Mouse (Mus musculus): Measurements from ENCODE around the gene Trappc4. TPM values are rescaled to one million over a fixed set of nuclear protein-coding genes. Genes with fewer than 3 reads are reported as not detected.
A peak's percentile ranks its signal among the peaks of the same experiment; 100 is the strongest.
"Not testable (repeated sequence)": the region's sequence is repeated elsewhere in the genome, so short reads cannot be mapped to it uniquely, and the experiment has no call there.

The Trappc4 gene
- polyA plus RNA-seq, 1 experiment from 2014 or later: 334 TPM

- 79% methylated on average over 2 of the region's 2 CpGs for WGBS
- H3K36me3 ChIP-seq (ENCODE audit: control insufficient read depth, insufficient read depth); H3K9ac ChIP-seq (replicated peaks; ENCODE audit: low read depth, low read length); H3K4me2 ChIP-seq (ENCODE audit: low read length); H3K9me3 ChIP-seq (ENCODE audit: control insufficient read depth, low read length); H3K27me3 ChIP-seq (replicated peaks; ENCODE audit: control insufficient read depth, insufficient read depth, low read length); ATAC-seq; H3K4me3 ChIP-seq (replicated peaks; ENCODE audit: low read length); H3K27ac ChIP-seq (ENCODE audit: low read length): not testable (repeated sequence)
- peaks cover 13% of the 10 kb centered on the region for H3K4me1 ChIP-seq (replicated peaks; ENCODE audit: control insufficient read depth, insufficient read depth, low read length)
Observed at GRCm38 (mm10) chr9:44377335-44377734, 30.1 kb downstream of the Trappc4 start.

GRCm38 (mm10) chr9:44376141-44376540 is 31.3 kb downstream of the Trappc4 start:
- ATAC-seq: no peak
- no peaks in the 10 kb centered on the region for H3K9me3 ChIP-seq (ENCODE audit: control insufficient read depth, low read length)
- no peak overlapping the region for H3K27ac ChIP-seq (ENCODE audit: low read length)
- H3K4me3 ChIP-seq (replicated peaks; ENCODE audit: low read length): no peak overlapping the region
- peaks cover 13% of the 10 kb centered on the region for H3K4me1 ChIP-seq (replicated peaks; ENCODE audit: control insufficient read depth, insufficient read depth, low read length)
- H3K36me3 ChIP-seq (ENCODE audit: control insufficient read depth, insufficient read depth): no peaks in the 10 kb centered on the region
- no peak overlapping the region for H3K4me2 ChIP-seq (ENCODE audit: low read length)
- WGBS: 91% methylated on average over 6 of the region's 6 CpGs
- no peak overlapping the region for H3K9ac ChIP-seq (replicated peaks; ENCODE audit: low read depth, low read length)
- H3K27me3 ChIP-seq (replicated peaks; ENCODE audit: control insufficient read depth, insufficient read depth, low read length): no peaks in the 10 kb centered on the region

DNA sequence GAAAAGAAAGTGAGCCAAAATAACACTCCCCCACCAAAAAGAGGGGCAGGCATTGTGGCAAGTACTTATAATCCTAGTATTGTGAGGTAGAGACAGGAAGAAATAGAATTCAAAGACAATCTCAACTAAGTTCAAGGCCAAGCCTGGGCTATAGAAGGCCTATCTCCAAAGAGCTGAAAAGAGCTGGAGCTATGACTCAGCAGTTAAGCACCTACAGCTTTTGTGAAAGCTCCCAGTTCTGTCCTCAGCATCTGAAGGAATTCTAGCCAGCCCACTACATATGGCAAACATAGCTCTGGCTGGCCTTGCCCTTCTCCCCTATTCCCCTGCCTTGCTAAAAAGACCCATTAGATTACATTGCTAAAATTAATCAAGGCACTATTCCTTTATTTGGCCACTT is 34.0 kb downstream of the Trappc4 start:
- Histone ChIP-seq H3K9ac (replicated peaks; ENCODE audit: low read depth, low read length) (no peak overlapping the region), H3K27me3 (replicated peaks; ENCODE audit: control insufficient read depth, insufficient read depth, low read length) (no peaks in the 10 kb centered on the region), H3K4me1 (replicated peaks; ENCODE audit: control insufficient read depth, insufficient read depth, low read length) (peaks cover 2% of the 10 kb centered on the region; the same call in 1 of the 2 replicates), H3K36me3 (ENCODE audit: control insufficient read depth, insufficient read depth) (no peaks in the 10 kb centered on the region), H3K27ac (ENCODE audit: low read length) (no peak overlapping the region), H3K4me2 (ENCODE audit: low read length) (no peak overlapping the region), H3K9me3 (ENCODE audit: control insufficient read depth, low read length) (no peaks in the 10 kb centered on the region), H3K4me3 (replicated peaks; ENCODE audit: low read length) (no peak overlapping the region)
- no peak for ATAC-seq

DNA sequence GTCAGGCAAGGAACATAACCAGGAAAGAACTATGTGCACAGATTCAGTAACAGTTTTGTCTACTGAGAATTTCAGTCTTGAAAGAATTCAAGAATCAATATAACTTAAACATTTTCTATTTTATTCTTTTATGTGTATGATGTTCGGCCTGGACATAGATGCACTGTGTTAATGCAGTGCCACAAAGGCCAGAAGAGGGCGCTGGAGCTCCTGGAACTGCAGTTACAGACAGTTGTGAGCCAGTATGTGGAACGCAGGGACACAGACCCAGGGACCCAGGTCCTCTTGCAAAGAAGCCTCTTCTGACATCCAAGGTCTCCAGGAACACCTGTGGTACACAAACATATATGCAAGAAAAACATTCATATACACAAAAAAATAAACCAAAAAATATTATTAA is 42.9 kb downstream of the Trappc4 start:
- no peaks in the 10 kb centered on the region for H3K9me3 ChIP-seq (ENCODE audit: control insufficient read depth, low read length)
- no peaks in the 10 kb centered on the region for H3K27me3 ChIP-seq (replicated peaks; ENCODE audit: control insufficient read depth, insufficient read depth, low read length)
- no peak overlapping the region for H3K9ac ChIP-seq (replicated peaks; ENCODE audit: low read depth, low read length)
- no peaks in the 10 kb centered on the region; the same call in 1 of the 2 replicates for H3K36me3 ChIP-seq (ENCODE audit: control insufficient read depth, insufficient read depth)
- no peak for ATAC-seq
- H3K4me1 ChIP-seq (replicated peaks; ENCODE audit: control insufficient read depth, insufficient read depth, low read length): peaks cover 7% of the 10 kb centered on the region
- H3K4me2 ChIP-seq (ENCODE audit: low read length): no peak overlapping the region
- H3K4me3 ChIP-seq (replicated peaks; ENCODE audit: low read length): no peak overlapping the region
- H3K27ac ChIP-seq (ENCODE audit: low read length): no peak overlapping the region
- 57% methylated on average over 3 of the region's 3 CpGs for WGBS

- ATAC-seq: peak; percentile 32
- H3K36me3 ChIP-seq (ENCODE audit: control insufficient read depth, insufficient read depth); H3K27me3 ChIP-seq (replicated peaks; ENCODE audit: control insufficient read depth, insufficient read depth, low read length); H3K4me1 ChIP-seq (replicated peaks; ENCODE audit: control insufficient read depth, insufficient read depth, low read length); H3K9me3 ChIP-seq (ENCODE audit: control insufficient read depth, low read length): not testable (repeated sequence)
- Histone ChIP-seq H3K9ac (replicated peaks; ENCODE audit: low read depth, low read length) (peak overlapping the region; percentile 49; the same call in 1 of the 2 replicates), H3K4me2 (ENCODE audit: low read length) (peak overlapping the region; percentile 57), H3K27ac (ENCODE audit: low read length) (peak overlapping the region; percentile 78), H3K4me3 (replicated peaks; ENCODE audit: low read length) (peak overlapping the region; percentile 76)
- 50% methylated on average over 4 of the region's 4 CpGs for WGBS
Observed at GRCm38 (mm10) chr9:44361931-44362330, 45.5 kb downstream of the Trappc4 start.

DNA sequence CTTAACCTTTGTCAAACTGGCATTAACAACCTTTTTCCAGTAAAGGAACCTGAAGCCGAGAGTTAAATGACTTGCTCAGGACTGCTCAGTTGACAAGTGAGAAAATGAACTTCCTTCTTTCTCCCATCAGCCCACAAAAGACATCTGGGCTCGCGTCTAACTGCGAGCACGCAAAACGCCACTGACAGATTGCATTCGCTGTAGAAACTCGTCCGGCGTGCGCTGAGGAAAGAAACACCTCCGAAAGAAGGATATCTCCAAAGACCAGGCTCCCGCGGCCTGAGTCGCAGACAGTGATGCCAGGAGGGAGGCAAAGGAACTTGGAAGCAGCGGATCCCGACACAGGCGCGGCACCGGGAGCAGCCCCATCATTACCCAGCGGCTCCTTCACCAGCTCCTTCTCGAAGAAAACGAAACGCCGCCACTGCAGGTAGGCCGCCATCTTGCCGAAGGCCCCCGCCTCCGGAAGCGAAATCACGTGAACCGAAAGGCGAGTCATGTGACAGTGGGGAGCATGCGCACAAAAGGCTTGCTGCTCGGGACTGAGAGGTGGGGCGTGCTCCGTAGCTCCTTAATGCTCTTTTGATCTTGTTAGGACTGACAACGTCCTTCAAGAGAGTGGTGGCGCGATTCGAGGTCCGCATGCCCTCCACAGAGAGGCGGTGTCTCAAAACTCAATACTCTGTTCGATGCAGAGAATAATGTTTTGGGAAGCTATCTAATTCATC is 46.0 kb downstream of the Trappc4 start, which contains the start of gene Vps11:
Gene Vps11 (minus strand): TSS at position 481 of the 728 bp plus-strand sequence.
- Histone ChIP-seq H3K27me3 (replicated peaks; ENCODE audit: control insufficient read depth, insufficient read depth, low read length) (no peaks in the 10 kb centered on the region), H3K4me3 (replicated peaks; ENCODE audit: low read length) (peak within 1 kb of the TSS; percentile 76), H3K4me2 (ENCODE audit: low read length) (peak within 1 kb of the TSS; percentile 57), H3K9me3 (ENCODE audit: control insufficient read depth, low read length) (no peaks in the 10 kb centered on the region), H3K4me1 (replicated peaks; ENCODE audit: control insufficient read depth, insufficient read depth, low read length) (peaks cover 7% of the 10 kb centered on the region), H3K27ac (ENCODE audit: low read length) (peak within 1 kb of the TSS; percentile 78), H3K9ac (replicated peaks; ENCODE audit: low read depth, low read length) (peak within 1 kb of the TSS; percentile 82), H3K36me3 (ENCODE audit: control insufficient read depth, insufficient read depth) (peaks cover 8% of the 10 kb centered on the region)
- WGBS: under 1% methylated on average over 44 of the region's 44 CpGs
- ATAC-seq: peak; percentile 93

DNA sequence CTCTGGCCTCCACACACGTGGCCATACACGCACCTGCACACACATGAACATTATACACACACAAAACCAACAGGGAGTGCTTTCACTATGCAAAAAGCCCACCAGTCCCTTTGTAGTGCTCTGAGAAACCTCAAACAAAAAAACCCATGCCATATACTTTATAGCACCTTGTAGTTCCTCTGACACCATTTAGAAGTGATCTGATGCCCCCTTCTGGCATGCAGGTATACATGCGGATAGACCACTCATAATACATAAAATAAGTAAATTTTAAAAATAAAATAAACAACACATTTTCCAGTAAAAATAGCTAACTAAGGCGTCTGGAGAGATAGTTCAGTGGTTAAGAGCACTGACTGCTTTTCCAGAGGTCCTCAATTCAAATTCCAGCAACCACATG is 50.2 kb downstream of the Trappc4 start:
- ATAC-seq: no peak
- no peak overlapping the region for H3K27ac ChIP-seq (ENCODE audit: low read length)
- no peak overlapping the region for H3K9ac ChIP-seq (replicated peaks; ENCODE audit: low read depth, low read length)
- H3K36me3 ChIP-seq (ENCODE audit: control insufficient read depth, insufficient read depth): peaks cover 42% of the 10 kb centered on the region
- no peaks in the 10 kb centered on the region for H3K9me3 ChIP-seq (ENCODE audit: control insufficient read depth, low read length)
- H3K27me3 ChIP-seq (replicated peaks; ENCODE audit: control insufficient read depth, insufficient read depth, low read length): no peaks in the 10 kb centered on the region
- no peak overlapping the region for H3K4me2 ChIP-seq (ENCODE audit: low read length)
- no peak overlapping the region for H3K4me3 ChIP-seq (replicated peaks; ENCODE audit: low read length)
- 67% methylated on average over 4 of the region's 4 CpGs for WGBS
- peaks cover 7% of the 10 kb centered on the region for H3K4me1 ChIP-seq (replicated peaks; ENCODE audit: control insufficient read depth, insufficient read depth, low read length)

Small RNA genes within 50 kb of the gene (microRNA-seq; reads per million reads assigned to microRNA genes)
- not detected for gene Mir7085

Other genes with a start within 250 kb of the Trappc4 start
- 26.3 and 27.1 TPM in 2 replicates for gene Cbl, start 173.6 kb downstream of the Trappc4 start, polyA plus RNA-seq (2015; fragmentation: Nextera tagmentation; extraction: Ambion mirVana)
- gene Ccdc153, start 166.9 kb downstream of the Trappc4 start, polyA plus RNA-seq (2015; fragmentation: Nextera tagmentation; extraction: Ambion mirVana): 0.48 TPM in 1 of 2 replicates, not detected in the other
- 0.53 and 0.73 TPM in 2 replicates for gene Pdzd3, start 156.1 kb downstream of the Trappc4 start, polyA plus RNA-seq (2015; fragmentation: Nextera tagmentation; extraction: Ambion mirVana)
- gene Nlrx1, start 139.0 kb downstream of the Trappc4 start, polyA plus RNA-seq (2015; fragmentation: Nextera tagmentation; extraction: Ambion mirVana): 4.3 and 5.2 TPM in 2 replicates
- gene Abcg4, start 119.0 kb downstream of the Trappc4 start, polyA plus RNA-seq (2015; fragmentation: Nextera tagmentation; extraction: Ambion mirVana): 16.9 and 21.8 TPM in 2 replicates
- gene Hinfp, start 101.9 kb downstream of the Trappc4 start, polyA plus RNA-seq (2015; fragmentation: Nextera tagmentation; extraction: Ambion mirVana): 34.1 and 35.6 TPM in 2 replicates
- 29.0 and 31.4 TPM in 2 replicates for gene C2cd2l, start 87.3 kb downstream of the Trappc4 start, polyA plus RNA-seq (2015; fragmentation: Nextera tagmentation; extraction: Ambion mirVana)
- 35.2 and 35.7 TPM in 2 replicates for gene Dpagt1, start 81.6 kb downstream of the Trappc4 start, polyA plus RNA-seq (2015; fragmentation: Nextera tagmentation; extraction: Ambion mirVana)
- gene H2afx, start 72.9 kb downstream of the Trappc4 start, polyA plus RNA-seq (2015; fragmentation: Nextera tagmentation; extraction: Ambion mirVana): 182 and 199 TPM in 2 replicates
- 64.3 and 64.7 TPM in 2 replicates for gene Hmbs, start 63.4 kb downstream of the Trappc4 start, polyA plus RNA-seq (2015; fragmentation: Nextera tagmentation; extraction: Ambion mirVana)
- gene Vps11, start 45.9 kb downstream of the Trappc4 start, polyA plus RNA-seq (2015; fragmentation: Nextera tagmentation; extraction: Ambion mirVana): 46.5 and 47.0 TPM in 2 replicates
- 26.3 and 27.2 TPM in 2 replicates for gene Hyou1, start 28.1 kb downstream of the Trappc4 start, polyA plus RNA-seq (2015; fragmentation: Nextera tagmentation; extraction: Ambion mirVana)
- gene Slc37a4, start 10.7 kb downstream of the Trappc4 start, polyA plus RNA-seq (2015; fragmentation: Nextera tagmentation; extraction: Ambion mirVana): 38.4 and 41.6 TPM in 2 replicates
- 901 and 949 TPM in 2 replicates for gene Rps25, start 461 bp downstream of the Trappc4 start, polyA plus RNA-seq (2015; fragmentation: Nextera tagmentation; extraction: Ambion mirVana)
- 36.8 and 41.1 TPM in 2 replicates for gene Ccdc84, start 11.0 kb upstream of the Trappc4 start, polyA plus RNA-seq (2015; fragmentation: Nextera tagmentation; extraction: Ambion mirVana)
- gene Foxr1, start 33.5 kb upstream of the Trappc4 start, polyA plus RNA-seq (2015; fragmentation: Nextera tagmentation; extraction: Ambion mirVana): not detected in 2 replicates
- not detected in 2 replicates for gene Upk2, start 47.4 kb upstream of the Trappc4 start, polyA plus RNA-seq (2015; fragmentation: Nextera tagmentation; extraction: Ambion mirVana)
- 13.8 and 15.0 TPM in 2 replicates for gene Bcl9l, start 75.2 kb upstream of the Trappc4 start, polyA plus RNA-seq (2015; fragmentation: Nextera tagmentation; extraction: Ambion mirVana)
- gene Cxcr5, start 154.3 kb upstream of the Trappc4 start, polyA plus RNA-seq (2015; fragmentation: Nextera tagmentation; extraction: Ambion mirVana): not detected in 2 replicates
- gene Ddx6, start 197.3 kb upstream of the Trappc4 start, polyA plus RNA-seq (2015; fragmentation: Nextera tagmentation; extraction: Ambion mirVana): 21.2 and 22.8 TPM in 2 replicates

Data from forebrain, embryonic 16.5 days (tissue).